Comparison of ENCODE assay signal across 9 mouse cellular contexts in the genomic region with DNA sequence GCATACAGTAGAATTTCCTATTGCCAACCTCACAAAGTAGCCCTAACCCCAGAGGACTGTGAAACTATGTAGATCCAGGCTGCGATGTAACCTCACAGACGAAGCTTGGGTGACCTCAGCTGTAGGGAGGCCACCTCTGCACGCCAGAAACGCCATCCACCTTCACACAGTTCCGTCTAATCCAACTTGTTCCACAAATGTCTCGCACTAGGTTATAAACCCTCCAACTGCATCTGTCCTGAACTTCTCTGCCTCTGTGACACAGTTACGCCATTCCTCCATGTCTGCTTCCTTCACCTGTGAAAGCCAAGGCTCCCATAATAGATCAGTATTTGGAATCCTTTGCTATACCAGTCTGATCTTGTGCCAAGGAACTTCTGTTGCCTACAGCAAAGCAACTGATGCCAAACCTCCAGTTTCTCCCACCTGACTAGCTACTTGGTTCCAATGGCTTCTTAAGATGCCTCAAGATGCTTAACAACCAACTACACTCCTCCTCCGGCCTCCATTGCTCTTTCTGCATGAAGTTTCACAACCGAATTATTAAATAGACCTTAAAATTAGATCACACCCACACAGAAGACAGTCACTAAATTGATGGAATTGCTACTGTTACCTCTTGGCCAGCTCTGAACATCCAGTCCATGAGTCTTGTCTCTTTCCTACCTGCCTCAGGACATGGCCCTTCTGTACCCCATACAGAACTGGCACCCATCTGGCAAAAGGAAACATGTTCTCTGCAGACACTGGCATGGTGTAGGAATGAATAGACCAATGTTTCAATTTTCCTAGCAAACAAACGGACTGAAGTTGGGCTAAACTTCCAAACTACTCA. TPM values are rescaled to one million over a fixed set of nuclear protein-coding genes. Genes with fewer than 3 reads are reported as not detected.
DNase-seq lines count a peak whose midpoint lies in the region; ATAC-seq and TF ChIP-seq lines count a peak whose summit lies in the region.
"Had no signal": no experiment of that assay in that cellular context is flagged by ENCODE, and none has a peak within 500 bp of the region (broad histone marks: within the 10 kb centered on the region; RNA-seq: fewer than 3 reads in every experiment).

No protein-coding gene starts in this region.

- H3K36me3 ChIP-seq in midbrain, embryonic 11.5 days (ENCODE audit: control insufficient read depth, insufficient read depth, low read length) = no peaks in the 10 kb centered on the region
- no peaks in the 10 kb centered on the region for H3K36me3 ChIP-seq in midbrain, postnatal 0 days (ENCODE audit: insufficient read depth, low read length)
- H3K36me3 ChIP-seq in limb, embryonic 15.5 days = no peaks in the 10 kb centered on the region

- 87% methylated on average over 10 of the region's 10 CpGs for WGBS in midbrain, embryonic 11.5 days
- WGBS in midbrain, postnatal 0 days = 88% methylated on average over 10 of the region's 10 CpGs
- WGBS in limb, embryonic 15.5 days = 76% methylated on average over 10 of the region's 10 CpGs

- DNase-seq in heart, adult 11 months = peak; percentile 73
- no peak for DNase-seq in heart, postnatal 14 days
- no peak for DNase-seq in midbrain, embryonic 11.5 days (ENCODE audit: low spot score, missing footprints)
- no peak for DNase-seq in midbrain, postnatal 0 days (ENCODE audit: low spot score)
- DNase-seq in natural killer cell, adult 2 months (ENCODE audit: low spot score in 2 of 2) = no peak
- DNase-seq: adrenal gland, postnatal 25 days had no signal

- H3K9me3 ChIP-seq in midbrain, embryonic 11.5 days (ENCODE audit: control insufficient read depth, low read length) = no peaks in the 10 kb centered on the region
- H3K9me3 ChIP-seq in midbrain, postnatal 0 days (ENCODE audit: low read length) = no peaks in the 10 kb centered on the region
- no peaks in the 10 kb centered on the region for H3K9me3 ChIP-seq in limb, embryonic 15.5 days

- no peaks in the 10 kb centered on the region for H3K4me1 ChIP-seq in midbrain, embryonic 11.5 days (ENCODE audit: control insufficient read depth, insufficient read depth, low read length)
- H3K4me1 ChIP-seq in midbrain, postnatal 0 days (ENCODE audit: insufficient read depth, low read length) = 0 out of 2 replicates have a peak, but pooled peaks cover 6% of the 10 kb centered on the region
- H3K4me1 ChIP-seq in limb, embryonic 15.5 days = peaks cover 8% of the 10 kb centered on the region; the same call in 1 of the 2 replicates

- TF ChIP-seq CTCF in midbrain, postnatal 0 days (IDR thresholded peaks at IDR 0.05) = no peak

- intact Hi-C loops in heart, postnatal 14 days (cut with DNase I) = no loop called here

- ATAC-seq in midbrain, embryonic 11.5 days (ENCODE audit: low FRiP score) = no peak
- ATAC-seq in midbrain, postnatal 0 days (ENCODE audit: low FRiP score) = no peak
- ATAC-seq in limb, embryonic 15.5 days (ENCODE audit: insufficient number of reproducible peaks, low FRiP score, low TSS enrichment, low read depth) = no peak
- no peak for ATAC-seq in inflammation-experienced regulatory T-cells, adult 6 months
- ATAC-seq in frontal cortex, adult (ENCODE audit: low TSS enrichment) = no peak; the same call in 1 of the 2 replicates

- no peaks in the 10 kb centered on the region for H3K27me3 ChIP-seq in midbrain, embryonic 11.5 days (ENCODE audit: control insufficient read depth, insufficient read depth, low read length)
- H3K27me3 ChIP-seq in midbrain, postnatal 0 days (ENCODE audit: insufficient read depth, low read length) = no peaks in the 10 kb centered on the region
- H3K27me3 ChIP-seq in limb, embryonic 15.5 days = no peaks in the 10 kb centered on the region

- peak overlapping the region; percentile 87; the same call in 1 of the 2 replicates for H3K4me2 ChIP-seq in midbrain, embryonic 11.5 days
- no peak overlapping the region for H3K4me2 ChIP-seq in midbrain, postnatal 0 days (ENCODE audit: low read depth, low read length, poor library complexity, severe bottlenecking)
- H3K4me2 ChIP-seq in limb, embryonic 15.5 days = no peak overlapping the region; the same call in 1 of the 2 replicates

- H3K4me3 ChIP-seq in midbrain, embryonic 11.5 days (ENCODE audit: low read depth, low read length) = peak overlapping the region; percentile 52; the same call in 1 of the 2 replicates
- no peak overlapping the region for H3K4me3 ChIP-seq in midbrain, postnatal 0 days (ENCODE audit: low read depth, low read length)
- H3K4me3 ChIP-seq in limb, embryonic 15.5 days = peak overlapping the region; percentile 54; the same call in 1 of the 2 replicates

- no peak overlapping the region for H3K27ac ChIP-seq in midbrain, embryonic 11.5 days (ENCODE audit: low read depth, low read length)
- no peak overlapping the region for H3K27ac ChIP-seq in midbrain, postnatal 0 days (ENCODE audit: low read depth, low read length)
- no peak overlapping the region for H3K27ac ChIP-seq in limb, embryonic 15.5 days

- H3K9ac ChIP-seq in midbrain, embryonic 11.5 days (ENCODE audit: low read length) = no peak overlapping the region; the same call in 1 of the 2 replicates
- no peak overlapping the region for H3K9ac ChIP-seq in midbrain, postnatal 0 days (replicated peaks; ENCODE audit: low read length, poor library complexity, severe bottlenecking)
- no peak overlapping the region for H3K9ac ChIP-seq in limb, embryonic 15.5 days

RNA-seq across cellular contexts. Expression of a gene that starts 1.1 kb away (rescaled TPM):
- 1 to 10 TPM; 4.0 to 4.1 TPM for total RNA-seq in heart, postnatal 14 days (2021)
- polyA plus RNA-seq in midbrain, embryonic 11.5 days (2014; fragmentation: Nextera tagmentation; extraction: Ambion mirVana) = 7.7 and 8.3 TPM in 2 replicates
- 0.60 and 0.66 TPM in 2 replicates for total RNA-seq in midbrain, postnatal 0 days (2014; rRNA removed)
- 0.85 and 0.88 TPM in 2 replicates for polyA plus RNA-seq in midbrain, postnatal 0 days (2015; fragmentation: Nextera tagmentation; extraction: Ambion mirVana)
- 4.0 and 4.7 TPM in 2 replicates for polyA plus RNA-seq in limb, embryonic 15.5 days (2015; fragmentation: Nextera tagmentation; extraction: Ambion mirVana)
- 1 to 10 TPM; 6.8 to 8.6 (median 7.5) TPM for polyA plus RNA-seq in inflammation-experienced regulatory T-cells, adult 6 months (2017; shearing (Covaris generic))

RNA-seq across cellular contexts. Expression of a gene that starts 28.5 kb away (rescaled TPM):
- total RNA-seq in heart, postnatal 14 days (2021) = 10 to 100 TPM; 28.2 to 32.1 TPM
- polyA plus RNA-seq in midbrain, embryonic 11.5 days (2014; fragmentation: Nextera tagmentation; extraction: Ambion mirVana) = 6.1 and 6.3 TPM in 2 replicates
- total RNA-seq in midbrain, postnatal 0 days (2014; rRNA removed) = 7.1 and 9.6 TPM in 2 replicates
- 12.5 and 15.0 TPM in 2 replicates for polyA plus RNA-seq in midbrain, postnatal 0 days (2015; fragmentation: Nextera tagmentation; extraction: Ambion mirVana)
- 23.5 and 24.4 TPM in 2 replicates for polyA plus RNA-seq in limb, embryonic 15.5 days (2015; fragmentation: Nextera tagmentation; extraction: Ambion mirVana)
- polyA plus RNA-seq in inflammation-experienced regulatory T-cells, adult 6 months (2017; shearing (Covaris generic)) = not detected
